In the genomic region with DNA sequence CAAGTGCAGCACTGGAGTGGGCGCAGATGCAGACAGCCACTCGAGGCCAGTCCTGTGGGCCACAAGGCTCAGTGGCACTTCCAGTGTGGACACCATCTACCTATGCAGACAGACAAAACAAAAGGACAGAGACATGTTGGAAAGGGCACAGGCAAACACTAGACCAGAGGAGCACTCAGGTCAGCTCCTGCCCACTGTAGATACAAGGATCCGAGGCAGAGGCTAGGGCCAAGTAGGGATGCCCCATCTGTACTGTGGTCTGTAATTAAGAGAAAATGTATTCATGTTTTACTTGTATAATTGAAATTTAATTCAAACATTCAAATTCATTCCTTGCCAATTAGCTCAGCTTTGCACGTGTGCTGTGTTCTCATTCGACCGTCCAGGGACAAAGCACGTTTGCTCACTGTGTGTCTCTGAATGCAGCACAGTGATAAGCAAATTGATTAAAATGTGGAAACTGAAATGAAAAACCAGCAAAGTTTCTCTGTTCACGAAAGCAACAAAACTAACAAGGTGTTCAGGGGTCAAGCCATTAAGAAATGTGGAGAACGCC, we compare ENCODE assay signal across 24 mouse cellular contexts. TPM values are rescaled to one million over a fixed set of nuclear protein-coding genes. Genes with fewer than 3 reads are reported as not detected.
A peak's percentile ranks its signal among the peaks of the same experiment; 100 is the strongest.
DNase-seq lines count a peak whose midpoint lies in the region; ATAC-seq and TF ChIP-seq lines count a peak whose summit lies in the region.
"Had no signal": no experiment of that assay in that cellular context is flagged by ENCODE, and none has a peak within 500 bp of the region (broad histone marks: within the 10 kb centered on the region; RNA-seq: fewer than 3 reads in every experiment).

No protein-coding gene starts in this region.

- peaks cover 90% of the 10 kb centered on the region for H3K4me1 ChIP-seq in hindbrain, embryonic 10.5 days (replicated peaks)
- H3K4me1 ChIP-seq in hindbrain, postnatal 0 days (ENCODE audit: insufficient read depth, low read length) = peaks cover 27% of the 10 kb centered on the region; the same call in 1 of the 2 replicates
- H3K4me1 ChIP-seq in embryonic facial prominence, embryonic 10.5 days = peaks cover 92% of the 10 kb centered on the region
- H3K4me1 ChIP-seq in forebrain, embryonic 16.5 days (replicated peaks; ENCODE audit: control insufficient read depth, insufficient read depth, low read length) = peaks cover 61% of the 10 kb centered on the region
- H3K4me1 ChIP-seq in midbrain, embryonic 13.5 days (replicated peaks) = peaks cover 84% of the 10 kb centered on the region

- no peak overlapping the region for H3K4me3 ChIP-seq in hindbrain, embryonic 10.5 days
- H3K4me3 ChIP-seq in hindbrain, postnatal 0 days (ENCODE audit: low read length) = no peak overlapping the region
- H3K4me3 ChIP-seq in embryonic facial prominence, embryonic 10.5 days = no peak overlapping the region
- H3K4me3 ChIP-seq in forebrain, embryonic 16.5 days (replicated peaks; ENCODE audit: low read length) = no peak overlapping the region
- no peak overlapping the region for H3K4me3 ChIP-seq in midbrain, embryonic 13.5 days (replicated peaks)
- H3K4me3 ChIP-seq: embryonic facial prominence, embryonic 15.5 days; intestine, embryonic 15.5 days; neural tube, embryonic 12.5 days had no signal

- TF ChIP-seq CTCF in hindbrain, postnatal 0 days (IDR thresholded peaks at IDR 0.05; ENCODE audit: low read depth) = no peak

- no peak overlapping the region for H3K4me2 ChIP-seq in hindbrain, postnatal 0 days (ENCODE audit: low read depth, low read length)
- no peak overlapping the region for H3K4me2 ChIP-seq in forebrain, embryonic 16.5 days (ENCODE audit: low read length)
- no peak overlapping the region for H3K4me2 ChIP-seq in midbrain, embryonic 13.5 days (replicated peaks)
- H3K4me2 ChIP-seq: embryonic facial prominence, embryonic 15.5 days; intestine, embryonic 15.5 days; neural tube, embryonic 12.5 days had no signal

- peaks cover 31% of the 10 kb centered on the region for H3K36me3 ChIP-seq in hindbrain, embryonic 10.5 days
- peaks cover 9% of the 10 kb centered on the region; the same call in 1 of the 2 replicates for H3K36me3 ChIP-seq in hindbrain, postnatal 0 days (ENCODE audit: insufficient read depth, low read length)
- H3K36me3 ChIP-seq in embryonic facial prominence, embryonic 10.5 days (replicated peaks) = peaks cover 40% of the 10 kb centered on the region
- H3K36me3 ChIP-seq in forebrain, embryonic 16.5 days (ENCODE audit: control insufficient read depth, insufficient read depth) = no peaks in the 10 kb centered on the region
- peaks cover 24% of the 10 kb centered on the region for H3K36me3 ChIP-seq in midbrain, embryonic 13.5 days

- no peaks in the 10 kb centered on the region for H3K9me3 ChIP-seq in hindbrain, embryonic 10.5 days
- no peaks in the 10 kb centered on the region for H3K9me3 ChIP-seq in hindbrain, postnatal 0 days (ENCODE audit: low read length)
- H3K9me3 ChIP-seq in embryonic facial prominence, embryonic 10.5 days = no peaks in the 10 kb centered on the region
- H3K9me3 ChIP-seq in forebrain, embryonic 16.5 days (ENCODE audit: control insufficient read depth, low read length) = no peaks in the 10 kb centered on the region
- no peaks in the 10 kb centered on the region for H3K9me3 ChIP-seq in midbrain, embryonic 13.5 days
- H3K9me3 ChIP-seq: embryonic facial prominence, embryonic 15.5 days; intestine, embryonic 15.5 days; neural tube, embryonic 12.5 days had no signal

- 85% methylated on average over 9 of the region's 9 CpGs for WGBS in hindbrain, embryonic 10.5 days
- WGBS in hindbrain, postnatal 0 days = 55% methylated on average over 9 of the region's 9 CpGs
- 83% methylated on average over 9 of the region's 9 CpGs for WGBS in embryonic facial prominence, embryonic 10.5 days
- WGBS in forebrain, embryonic 16.5 days = 19% methylated on average over 9 of the region's 9 CpGs
- 41% methylated on average over 9 of the region's 9 CpGs for WGBS in midbrain, embryonic 13.5 days

- no peak overlapping the region for H3K9ac ChIP-seq in hindbrain, postnatal 0 days (replicated peaks; ENCODE audit: low read length)
- H3K9ac ChIP-seq in forebrain, embryonic 16.5 days (replicated peaks; ENCODE audit: low read depth, low read length) = no peak overlapping the region
- H3K9ac ChIP-seq in midbrain, embryonic 13.5 days (replicated peaks) = peak overlapping the region; percentile 15; the same call in 1 of the 2 replicates
- H3K9ac ChIP-seq: embryonic facial prominence, embryonic 15.5 days; intestine, embryonic 15.5 days; liver, embryonic 14.5 days; neural tube, embryonic 12.5 days had no signal

- H3K27ac ChIP-seq in hindbrain, embryonic 10.5 days = peak overlapping the region; percentile 64
- no peak overlapping the region for H3K27ac ChIP-seq in hindbrain, postnatal 0 days
- peak overlapping the region; percentile 16 for H3K27ac ChIP-seq in embryonic facial prominence, embryonic 10.5 days (replicated peaks)
- H3K27ac ChIP-seq in forebrain, embryonic 16.5 days (ENCODE audit: low read length) = 0 out of 2 replicates have a peak overlapping the region, but pooled peaks have one; percentile 48
- peak overlapping the region; percentile 69 for H3K27ac ChIP-seq in midbrain, embryonic 13.5 days
- H3K27ac ChIP-seq: embryonic facial prominence, embryonic 15.5 days; intestine, embryonic 15.5 days; liver, embryonic 14.5 days; neural tube, embryonic 12.5 days had no signal

- peaks cover 34% of the 10 kb centered on the region for H3K27me3 ChIP-seq in hindbrain, embryonic 10.5 days (ENCODE audit: insufficient read depth, poor library complexity, severe bottlenecking)
- H3K27me3 ChIP-seq in hindbrain, postnatal 0 days (ENCODE audit: insufficient read depth, low read length) = no peaks in the 10 kb centered on the region
- H3K27me3 ChIP-seq in embryonic facial prominence, embryonic 10.5 days (replicated peaks; ENCODE audit: low read depth, poor library complexity, severe bottlenecking) = peaks cover 2% of the 10 kb centered on the region; the same call in 1 of the 2 replicates
- H3K27me3 ChIP-seq in forebrain, embryonic 16.5 days (replicated peaks; ENCODE audit: control insufficient read depth, insufficient read depth, low read length) = no peaks in the 10 kb centered on the region
- H3K27me3 ChIP-seq in midbrain, embryonic 13.5 days = no peaks in the 10 kb centered on the region
- H3K27me3 ChIP-seq: embryonic facial prominence, embryonic 15.5 days; intestine, embryonic 15.5 days; neural tube, embryonic 12.5 days; Patski had no signal

- DNase-seq in hindbrain, embryonic 10.5 days (ENCODE audit: low spot score) = no peak
- DNase-seq in hindbrain, postnatal 0 days (ENCODE audit: low spot score) = no peak
- no peak for DNase-seq in embryonic facial prominence, embryonic 10.5 days (ENCODE audit: low spot score)
- no peak for DNase-seq in testis, postnatal 10 days (ENCODE audit: low spot score)
- DNase-seq in thymus, postnatal 36 days = no peak
- no peak for DNase-seq in cerebellum, postnatal 4 days (ENCODE audit: low spot score in 2 of 2)
- DNase-seq: adrenal gland, postnatal 10 days; cerebellum, adult 11-12 months; cerebellum, postnatal 14 days; embryo, embryonic 11 days; gastrocnemius, postnatal 10 days; heart, adult 11 months; heart, postnatal 36 days; kidney, postnatal 4 days; right cerebral cortex, adult 18-20 months; thymus, postnatal 4 days had no signal

- ATAC-seq in hindbrain, postnatal 0 days = no peak
- peak; percentile 35; the same call in 1 of the 2 replicates for ATAC-seq in forebrain, embryonic 16.5 days
- ATAC-seq in midbrain, embryonic 13.5 days = no peak
- ATAC-seq: CD4-positive, CD25-positive, alpha-beta regulatory T cell, adult 4 months; intestine, embryonic 15.5 days; Patski had no signal

RNA-seq across cellular contexts. Expression of gene Nnat, which starts 15.5 kb away (rescaled TPM):
- 1,503 and 2,739 TPM in 2 replicates for polyA plus RNA-seq in hindbrain, embryonic 10.5 days (2016; fragmentation: Nextera tagmentation; extraction: Ambion mirVana)
- 8,203 and 10,251 TPM in 2 replicates for total RNA-seq in hindbrain, postnatal 0 days (2014; rRNA removed)
- 5,188 and 5,840 TPM in 2 replicates for polyA plus RNA-seq in hindbrain, postnatal 0 days (2015; fragmentation: Nextera tagmentation; extraction: Ambion mirVana)
- polyA plus RNA-seq in embryonic facial prominence, embryonic 10.5 days (2016; fragmentation: Nextera tagmentation; extraction: Ambion mirVana) = 2,080 and 2,294 TPM in 2 replicates
- 5,254 and 7,174 TPM in 2 replicates for polyA plus RNA-seq in forebrain, embryonic 16.5 days (2015; fragmentation: Nextera tagmentation; extraction: Ambion mirVana)
- polyA plus RNA-seq in midbrain, embryonic 13.5 days (2015; fragmentation: Nextera tagmentation; extraction: Ambion mirVana) = 8,644 and 8,868 TPM in 2 replicates

RNA-seq across cellular contexts. Expression of gene Blcap, which starts 26.7 kb away (rescaled TPM):
- polyA plus RNA-seq in hindbrain, embryonic 10.5 days (2016; fragmentation: Nextera tagmentation; extraction: Ambion mirVana) = 78.4 and 100.0 TPM in 2 replicates
- 207 and 253 TPM in 2 replicates for total RNA-seq in hindbrain, postnatal 0 days (2014; rRNA removed)
- polyA plus RNA-seq in hindbrain, postnatal 0 days (2015; fragmentation: Nextera tagmentation; extraction: Ambion mirVana) = 263 and 284 TPM in 2 replicates
- 82.1 and 82.3 TPM in 2 replicates for polyA plus RNA-seq in embryonic facial prominence, embryonic 10.5 days (2016; fragmentation: Nextera tagmentation; extraction: Ambion mirVana)
- 196 and 239 TPM in 2 replicates for polyA plus RNA-seq in forebrain, embryonic 16.5 days (2015; fragmentation: Nextera tagmentation; extraction: Ambion mirVana)
- 246 and 256 TPM in 2 replicates for polyA plus RNA-seq in midbrain, embryonic 13.5 days (2015; fragmentation: Nextera tagmentation; extraction: Ambion mirVana)
